Mouse (Mus musculus): ENCODE measurements around the gene Nutm1.
A peak's percentile ranks its signal among the peaks of the same experiment; 100 is the strongest.

The Nutm1 gene

GRCm38 (mm10) chr2:112261748-112262653, 2.9 kb upstream of the Nutm1 start, which contains the start of gene Nop10:
Gene Nop10 (plus strand): TSS chr2:112261926.
- peak; percentile 78 for DNase-seq (ENCODE audit: low spot score)

DNA sequence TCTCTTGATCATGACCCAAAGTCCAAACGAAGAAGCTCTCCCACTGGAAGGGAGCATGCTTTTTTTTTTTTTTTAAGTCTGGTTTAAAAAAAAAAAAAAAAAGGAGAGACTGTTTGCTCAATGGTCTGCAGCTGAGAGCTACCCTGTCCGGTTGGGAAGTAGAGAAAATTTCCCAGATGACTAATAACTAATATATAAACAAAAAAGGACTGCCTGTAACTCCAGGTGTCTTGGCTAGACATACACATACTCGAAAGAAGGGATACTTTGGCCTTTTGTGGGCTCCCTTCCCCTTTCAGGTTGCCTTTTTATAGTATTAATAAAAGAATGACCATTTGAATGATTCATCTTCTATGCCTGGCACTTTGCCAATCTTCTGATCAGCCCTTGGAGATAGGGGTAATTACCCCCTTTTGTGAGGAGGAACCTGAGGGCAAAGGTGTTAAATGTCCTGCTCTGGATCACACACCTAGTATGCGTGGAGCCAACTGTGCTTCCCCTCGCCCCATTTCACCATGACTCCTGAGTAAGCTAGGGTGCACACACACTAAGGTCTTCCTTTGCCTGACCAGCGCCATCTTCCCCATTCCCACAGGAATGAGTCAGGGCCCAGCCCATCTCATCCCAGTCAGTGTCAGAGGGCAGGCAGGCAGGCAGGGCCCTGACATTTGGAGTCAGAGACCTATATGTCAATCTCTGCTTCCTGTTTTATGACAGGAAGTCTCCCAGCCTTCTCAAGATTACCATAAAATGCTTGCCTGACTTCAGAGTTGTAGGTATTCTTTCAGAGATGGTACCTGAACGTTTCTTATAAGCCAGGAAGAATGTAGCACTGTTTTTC, 4.2 kb downstream of the Nutm1 start:
- no peak for DNase-seq (ENCODE audit: low spot score)

- no peak for DNase-seq (ENCODE audit: low spot score)
Measured at GRCm38 (mm10) chr2:112249780-112250453, 9.2 kb downstream of the Nutm1 start.

DNA sequence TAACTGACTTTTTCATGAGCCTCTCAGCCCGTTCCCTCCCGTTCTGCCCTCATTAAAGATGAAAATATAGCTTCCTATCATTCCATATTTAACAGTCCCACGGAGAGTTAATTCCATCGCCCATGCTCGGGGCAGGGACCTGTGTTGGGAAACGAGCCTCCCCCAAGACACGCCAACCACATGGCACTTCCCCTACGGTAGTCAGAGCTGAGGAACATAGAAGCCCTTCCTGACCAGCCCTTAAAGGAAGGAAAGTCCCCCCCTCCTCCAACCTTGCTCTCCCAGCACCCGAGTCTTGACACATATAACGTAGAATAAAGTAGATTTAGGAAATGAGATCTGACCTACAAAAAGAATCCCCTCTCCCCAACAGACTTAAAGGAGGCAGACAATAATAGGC, 11.8 kb downstream of the Nutm1 start:
- no peak for DNase-seq (ENCODE audit: low spot score)

GRCm38 (mm10) chr2:112246193-112246592, 12.9 kb downstream of the Nutm1 start:
- DNase-seq (ENCODE audit: low spot score), result no peak

GRCm38 (mm10) chr2:112245307-112245706, 13.8 kb downstream of the Nutm1 start:
- DNase-seq (ENCODE audit: low spot score), result no peak

DNA sequence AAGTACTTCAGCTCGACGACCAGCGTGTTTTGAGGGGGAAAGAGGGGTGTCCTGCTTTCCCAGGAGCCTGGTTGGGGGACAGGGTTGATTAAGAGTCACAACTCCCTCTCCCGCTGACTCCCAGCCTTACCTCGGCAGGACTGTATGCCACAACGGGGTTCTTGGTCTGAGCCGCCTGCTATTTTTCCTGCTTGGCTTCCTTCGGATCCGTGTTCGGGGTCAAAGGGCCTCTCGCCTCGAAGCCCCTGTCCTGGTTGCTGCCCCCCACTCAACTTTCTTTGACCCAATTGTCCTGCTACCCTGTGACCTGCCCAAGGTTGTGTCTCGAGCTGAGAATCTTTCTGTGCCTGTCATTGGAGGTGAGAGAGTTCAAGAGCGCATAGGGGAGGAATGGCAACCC, 17.3 kb downstream of the Nutm1 start:
- no peak for DNase-seq (ENCODE audit: low spot score)

DNA sequence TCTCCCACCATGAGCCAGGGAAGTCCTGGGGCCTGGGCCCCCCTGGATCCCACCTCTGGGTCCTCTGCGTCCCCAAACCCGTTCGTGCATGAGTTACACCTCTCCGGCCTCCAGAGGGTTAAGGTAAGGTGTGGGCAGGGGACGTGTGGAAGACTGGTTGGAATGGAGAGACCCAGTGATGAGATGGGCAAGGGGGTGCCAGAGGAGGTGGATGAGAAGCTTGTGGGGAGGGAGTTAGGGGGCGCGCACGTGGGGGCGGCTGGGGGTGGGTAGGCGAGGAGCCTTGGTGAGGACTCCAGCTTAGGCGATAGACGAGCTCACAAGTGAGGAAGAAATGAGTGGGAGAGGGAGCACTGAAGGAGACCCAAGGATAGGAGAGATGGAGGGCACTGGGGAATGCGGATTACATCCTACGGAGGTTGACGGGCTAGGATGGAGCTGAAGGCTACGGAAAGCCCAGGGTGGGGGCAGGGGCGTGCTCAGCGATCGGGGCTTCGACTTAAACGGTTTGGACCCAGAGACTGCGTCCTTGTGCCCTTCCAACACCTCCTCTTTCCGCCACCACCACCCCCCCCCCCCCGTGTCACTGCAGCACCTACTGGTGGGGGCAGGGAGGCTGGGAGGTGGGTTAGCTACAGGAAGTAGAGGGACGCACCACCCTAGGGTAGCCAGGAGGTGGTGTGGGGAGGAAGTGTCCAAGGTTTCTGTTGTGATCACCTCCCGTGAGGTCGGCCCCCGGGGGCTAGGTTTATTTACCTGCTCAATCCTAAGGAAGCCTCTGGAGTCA, 19.0 kb downstream of the Nutm1 start:
- DNase-seq (ENCODE audit: low spot score), result peak; percentile 48

DNA sequence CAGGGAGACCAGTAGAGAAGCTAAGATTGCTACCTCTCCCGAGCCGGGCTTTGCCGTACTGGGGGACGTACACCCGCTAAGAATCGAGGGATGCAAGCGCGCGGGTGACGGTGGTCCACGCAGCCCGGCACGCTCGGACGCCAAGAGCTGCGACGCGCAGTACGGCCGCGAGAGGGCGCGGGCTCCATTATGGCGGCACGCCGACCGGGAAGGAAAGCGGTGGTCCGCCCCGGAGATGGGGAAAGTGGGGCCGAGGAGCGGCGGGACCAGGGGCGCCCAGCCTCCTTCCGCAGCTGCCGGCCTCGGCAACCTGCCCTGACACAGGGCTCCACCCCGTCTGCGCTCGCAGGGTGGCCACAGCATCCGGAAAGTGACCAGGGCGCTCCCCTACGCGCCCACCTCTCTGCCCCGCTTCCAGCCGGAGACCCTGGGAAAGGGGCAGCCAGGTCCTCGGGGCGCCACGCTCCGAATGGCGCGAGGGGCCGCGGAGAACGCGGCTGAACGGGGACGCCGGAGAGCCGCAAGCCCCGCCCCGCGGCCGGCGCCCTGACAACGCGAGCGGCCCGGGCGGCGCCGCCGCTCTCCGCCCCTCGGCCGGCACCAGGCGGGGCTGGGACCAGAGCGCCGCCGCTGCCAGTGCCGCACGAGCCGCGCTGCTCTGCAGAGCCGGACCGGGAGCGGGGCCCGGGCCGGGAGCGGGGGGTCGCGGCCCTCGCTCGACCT, 19.7 kb downstream of the Nutm1 start, which contains the start of gene Lpcat4:
TSS of gene Lpcat4 (plus strand) at position 257 of the 723 bp plus-strand sequence.
- DNase-seq (ENCODE audit: low spot score), result peak; percentile 79

- no peak for DNase-seq (ENCODE audit: low spot score)
Measured at GRCm38 (mm10) chr2:112238006-112238405, 21.1 kb downstream of the Nutm1 start.

DNA sequence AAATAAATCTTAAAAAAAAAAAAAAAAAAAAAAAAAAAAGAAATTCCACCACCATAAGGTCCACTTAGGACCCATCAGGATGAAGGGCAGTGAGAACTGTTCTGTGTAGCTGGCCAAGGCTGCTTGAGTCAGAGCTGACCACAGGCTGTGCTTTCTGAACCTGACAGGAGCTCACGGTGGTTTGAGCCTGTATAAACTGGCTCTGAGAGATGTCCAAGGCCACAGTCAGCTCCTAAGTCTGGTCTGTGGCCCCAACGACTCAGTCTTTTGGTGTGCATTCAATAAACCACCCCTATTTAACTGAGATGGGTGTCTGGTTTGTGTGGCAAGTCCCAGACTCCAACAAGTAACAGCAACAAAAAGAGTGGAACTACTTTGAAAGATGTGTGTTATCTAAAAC, 22.5 kb downstream of the Nutm1 start:
- DNase-seq (ENCODE audit: low spot score), result no peak

DNA sequence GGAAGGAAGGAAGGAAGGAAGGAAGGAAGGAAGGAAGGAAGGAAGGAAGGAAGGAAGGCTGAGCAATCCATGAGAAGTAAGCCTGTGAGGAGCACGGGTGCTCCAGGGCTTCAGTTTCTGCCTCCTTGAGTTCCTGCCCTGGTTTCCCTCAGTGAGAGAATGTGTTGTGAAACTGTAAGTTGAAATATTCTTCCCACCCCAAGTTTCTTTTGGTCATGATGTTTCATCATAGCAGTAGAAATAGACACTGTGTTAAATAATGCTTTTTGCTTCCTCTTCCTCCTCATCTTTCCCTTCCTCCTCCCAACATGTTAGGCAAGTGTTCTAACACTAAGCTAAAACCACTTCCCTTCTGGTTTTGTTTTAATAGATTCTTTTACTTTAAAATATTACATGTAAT, 26.5 kb downstream of the Nutm1 start:
- DNase-seq (ENCODE audit: low spot score), result no peak

GRCm38 (mm10) chr2:112224356-112224755, 34.7 kb downstream of the Nutm1 start:
- DNase-seq (ENCODE audit: low spot score), result no peak

DNA sequence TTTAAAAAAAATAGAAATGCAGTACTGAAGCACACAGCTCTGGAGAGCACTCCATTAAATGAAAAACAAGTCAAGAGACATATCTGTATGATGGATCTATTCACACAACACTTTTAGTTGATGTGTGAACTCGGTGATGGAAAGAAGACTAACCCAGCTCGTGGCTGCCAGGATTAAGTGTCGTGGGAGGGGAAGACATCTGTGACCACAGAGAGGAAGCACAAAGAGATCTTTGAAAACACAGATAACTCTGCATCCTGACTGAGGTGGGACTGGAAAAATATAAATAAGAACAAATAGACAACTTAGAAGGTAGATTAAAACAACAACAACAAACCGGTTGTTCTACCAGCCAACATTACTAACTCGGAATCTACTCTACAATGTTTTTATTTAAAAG, 36.5 kb downstream of the Nutm1 start:
- DNase-seq (ENCODE audit: low spot score), result no peak

DNA sequence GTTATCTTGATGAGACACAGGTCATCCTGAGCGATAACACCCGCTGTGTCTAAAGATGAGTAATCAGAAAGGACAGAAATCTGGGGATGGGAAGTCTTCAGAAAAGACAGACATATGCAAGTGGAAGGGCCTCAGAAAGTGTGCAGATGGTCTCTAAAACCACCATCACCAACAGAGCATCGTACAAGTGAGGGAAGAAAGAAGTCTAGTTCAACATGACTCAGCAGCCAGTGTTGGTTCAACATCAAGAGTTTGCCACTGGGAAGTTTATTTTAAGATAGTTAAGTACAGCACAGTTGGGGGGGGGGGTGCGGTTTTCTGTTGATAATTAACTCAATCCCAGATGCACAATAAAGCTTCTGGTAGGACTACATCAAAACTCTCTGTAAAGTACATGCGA, 38.2 kb downstream of the Nutm1 start:
- no peak for DNase-seq (ENCODE audit: low spot score)

DNA sequence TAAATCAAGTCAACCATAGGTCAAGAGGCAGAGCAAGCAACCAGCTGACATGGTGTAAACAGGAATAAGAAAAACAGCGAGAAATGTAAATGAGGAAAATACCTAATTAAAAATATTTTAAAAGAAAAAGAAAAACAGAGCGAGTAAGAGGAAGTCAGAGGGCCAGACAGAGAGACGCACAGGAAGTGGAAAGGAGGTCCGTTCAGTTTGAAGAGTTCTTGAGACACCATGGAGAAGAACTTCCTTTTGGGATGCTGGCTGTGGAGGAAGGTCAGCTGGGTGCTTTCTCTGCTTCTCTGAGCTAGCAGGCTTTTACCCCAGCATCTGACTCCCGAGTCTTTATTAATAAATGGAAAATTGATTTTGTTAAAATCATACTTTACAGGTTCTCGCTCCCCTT, 41.5 kb downstream of the Nutm1 start:
- DNase-seq (ENCODE audit: low spot score), result no peak

- DNase-seq (ENCODE audit: low spot score), result no peak
Measured at GRCm38 (mm10) chr2:112215977-112216376, 43.1 kb downstream of the Nutm1 start.

DNA sequence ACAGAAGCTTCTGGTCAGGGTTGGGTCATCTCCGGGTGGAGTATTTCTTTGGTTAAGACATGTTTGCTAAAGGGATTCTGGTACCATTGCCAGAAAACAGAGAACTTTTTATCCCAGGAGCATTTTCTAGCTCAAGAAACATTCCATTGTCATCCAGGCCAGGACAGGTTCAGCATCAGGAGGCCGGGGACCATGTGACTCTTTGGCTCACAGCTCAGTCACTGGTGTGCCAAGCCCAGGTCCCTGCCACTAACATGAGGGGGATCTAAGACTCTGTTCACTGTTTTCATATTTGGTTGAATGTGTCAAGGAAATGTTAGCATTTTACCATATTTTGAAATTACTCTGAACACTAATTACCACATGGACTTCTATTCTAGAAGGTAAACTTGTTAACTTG, 48.4 kb downstream of the Nutm1 start:
- DNase-seq (ENCODE audit: low spot score), result no peak

GRCm38 (mm10) chr2:112210142-112210541, 48.9 kb downstream of the Nutm1 start:
- DNase-seq (ENCODE audit: low spot score), result no peak

GRCm38 (mm10) chr2:112203056-112203455, 56.0 kb downstream of the Nutm1 start:
- no peak for DNase-seq (ENCODE audit: low spot score)
